Mouse (Mus musculus) lung, postnatal 0 days (tissue): ENCODE measurements around the gene Arhgap28.

Experiments
- CTCF ChIP-seq: IDR thresholded peaks from 2 replicates; pipeline ENCODE4 v1.5.1; 2016; ENCODE audit warnings: antibody characterized with exemption, mild to moderate bottlenecking
- EP300 ChIP-seq: IDR thresholded peaks from 2 replicates; pipeline ENCODE4 v1.6.1; 2016; ENCODE audit warnings: antibody characterized with exemption, mild to moderate bottlenecking, control low read depth

- TF ChIP-seq CTCF, result no peak
- TF ChIP-seq EP300, result no peak
Observed at GRCm38 (mm10) chr17:67899376-67899775, 104.5 kb downstream of the Arhgap28 start.
